Mouse (Mus musculus) kidney, postnatal 10 days (tissue): ENCODE measurements around the gene Macrod2.

Experiments
- DNase-seq: peaks from one replicate; pipeline ENCODE4 v3.0.0; 2021; ENCODE audit warnings: mixed read lengths

Macrod2 gene

GRCm38 (mm10) chr2:140395179-140395578 lies at the start of gene Macrod2:
Gene Macrod2, plus strand, starts transcription at chr2:140395309.
- peak; percentile 99 for DNase-seq

DNA sequence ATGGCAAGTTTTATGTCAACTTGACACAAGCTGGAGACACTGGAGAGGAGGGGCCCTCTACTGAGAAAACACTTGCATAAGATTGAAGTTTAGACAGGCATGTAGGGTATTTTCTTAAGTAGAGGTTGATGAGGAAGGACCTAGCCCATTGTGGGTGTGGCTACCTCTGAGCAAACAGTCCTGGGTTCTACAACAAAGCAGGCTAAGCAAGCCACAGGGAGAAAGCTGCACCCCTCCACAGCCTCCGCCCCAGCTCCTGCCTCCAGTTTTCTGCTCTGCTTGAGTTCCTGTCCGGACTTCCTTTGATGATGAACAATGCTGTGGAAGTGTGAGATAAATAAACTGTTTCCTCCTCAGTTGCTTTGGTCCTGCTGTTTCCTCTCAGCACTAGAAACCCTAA lies 35.2 kb upstream of the Macrod2 start:
- peak; percentile 4 for DNase-seq

DNA sequence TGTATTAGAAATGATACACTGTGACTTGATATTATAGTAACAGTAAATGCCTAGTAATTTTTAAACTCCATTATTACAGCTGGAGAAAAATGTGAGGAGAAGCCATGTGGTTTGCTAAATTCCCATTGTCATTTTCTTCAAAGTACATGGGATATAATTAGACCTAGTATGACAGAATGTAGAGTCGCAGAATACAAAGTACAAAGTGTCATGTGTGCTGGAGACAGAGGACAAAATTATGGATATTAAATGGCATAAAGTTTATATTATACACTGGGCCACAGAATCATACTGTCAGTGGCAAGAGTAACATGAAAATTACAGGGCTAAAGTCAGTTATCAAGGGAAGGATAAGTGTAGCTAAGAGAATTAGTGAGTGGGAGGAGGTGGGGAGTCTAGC lies 30.3 kb upstream of the Macrod2 start:
- no peak for DNase-seq

GRCm38 (mm10) chr2:140389525-140389924 lies 5.6 kb upstream of the Macrod2 start, which contains the start of gene Sel1l2:
Gene Sel1l2, minus strand, starts transcription at chr2:140389706.
- DNase-seq, result no peak

DNA sequence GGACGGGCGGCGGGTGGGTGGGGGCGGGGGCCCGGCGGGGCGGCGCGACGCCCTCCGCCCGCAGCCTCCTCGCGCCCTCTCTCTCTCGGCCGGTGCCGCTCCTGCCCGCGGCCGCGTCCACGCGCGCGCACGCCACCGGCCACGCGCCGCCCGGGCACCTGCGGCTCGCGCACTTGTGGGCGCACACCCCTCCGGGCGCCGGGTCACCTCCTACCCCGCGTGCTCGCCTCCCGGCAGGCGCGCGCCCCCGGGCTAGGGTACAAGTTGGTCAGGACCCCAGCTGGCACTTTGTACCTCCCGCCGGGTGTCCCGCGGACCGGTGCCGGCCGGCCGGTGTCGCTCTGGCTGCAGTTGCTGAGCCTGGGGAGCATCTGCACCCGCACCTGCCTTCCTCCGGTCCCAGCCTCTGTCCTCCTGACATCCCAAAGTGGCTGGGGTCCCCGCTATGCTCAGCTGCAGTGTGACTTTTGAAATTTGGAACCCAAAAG lies 679 bp downstream of the Macrod2 start:
- peak; percentile 58 for DNase-seq

DNA sequence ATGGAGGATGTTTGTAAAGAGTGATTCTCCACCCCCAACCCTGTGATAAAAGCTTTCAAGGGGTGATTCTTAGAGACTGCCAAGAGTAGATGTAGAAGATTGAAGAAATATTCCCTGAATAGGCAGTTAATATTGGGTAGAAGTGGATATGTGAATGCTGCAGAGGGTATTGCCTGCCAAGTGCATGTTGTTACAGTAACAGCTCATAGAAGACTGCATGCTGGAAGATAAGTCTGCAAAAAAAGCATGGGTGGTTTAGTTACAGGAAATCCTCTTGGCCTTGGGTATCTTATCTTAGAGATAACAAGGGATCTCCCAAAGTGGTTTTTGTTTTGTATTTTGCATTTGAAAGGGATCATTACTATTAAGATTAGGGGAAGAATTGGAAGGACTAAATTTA lies 30.7 kb downstream of the Macrod2 start:
- no peak for DNase-seq

DNA sequence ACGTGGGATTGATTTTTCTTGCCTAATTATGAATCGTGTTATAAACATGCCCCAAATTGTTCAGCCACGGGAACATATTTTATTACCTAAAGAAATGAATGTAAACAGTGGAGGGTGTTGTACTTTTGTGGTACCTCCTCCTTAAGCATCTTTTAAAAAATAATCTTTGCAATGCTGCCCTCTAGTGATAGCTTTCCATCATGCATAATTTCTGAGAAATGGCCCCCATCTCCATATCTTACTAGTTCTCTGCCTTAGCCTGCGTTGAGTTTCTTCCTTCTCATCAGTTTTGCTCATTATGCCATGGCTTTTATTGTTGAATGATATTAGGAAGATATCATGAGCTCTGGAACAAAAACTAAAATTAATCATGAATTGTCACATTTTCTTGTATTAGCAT lies 32.2 kb downstream of the Macrod2 start:
- DNase-seq, result no peak

- no peak for DNase-seq
Measured at GRCm38 (mm10) chr2:140439081-140439480, 44.0 kb downstream of the Macrod2 start.

- no peak for DNase-seq
Measured at GRCm38 (mm10) chr2:140448636-140449035, 53.5 kb downstream of the Macrod2 start.

DNA sequence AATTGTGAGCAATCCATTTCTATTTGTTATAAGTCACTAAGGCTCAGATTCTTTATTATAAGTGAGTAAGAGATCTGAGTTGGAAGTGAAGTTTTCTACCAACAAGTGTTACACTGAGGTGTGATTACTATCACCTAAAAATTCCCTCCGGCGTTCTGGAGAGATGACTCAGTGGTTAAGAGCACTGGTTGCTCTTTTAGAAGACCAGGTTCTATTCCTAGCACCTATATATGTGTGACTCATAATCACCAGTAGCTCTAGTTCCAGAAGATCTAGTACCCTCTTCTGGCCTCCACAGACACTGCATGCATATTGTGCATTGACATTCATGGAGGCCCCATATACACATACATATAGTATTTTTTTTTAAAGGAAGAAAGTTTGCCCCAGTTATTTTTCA lies 80.7 kb downstream of the Macrod2 start:
- no peak for DNase-seq

- DNase-seq, result no peak
Measured at GRCm38 (mm10) chr2:140476891-140477290, 81.8 kb downstream of the Macrod2 start.

- DNase-seq, result no peak
Measured at GRCm38 (mm10) chr2:140482604-140483003, 87.5 kb downstream of the Macrod2 start.

DNA sequence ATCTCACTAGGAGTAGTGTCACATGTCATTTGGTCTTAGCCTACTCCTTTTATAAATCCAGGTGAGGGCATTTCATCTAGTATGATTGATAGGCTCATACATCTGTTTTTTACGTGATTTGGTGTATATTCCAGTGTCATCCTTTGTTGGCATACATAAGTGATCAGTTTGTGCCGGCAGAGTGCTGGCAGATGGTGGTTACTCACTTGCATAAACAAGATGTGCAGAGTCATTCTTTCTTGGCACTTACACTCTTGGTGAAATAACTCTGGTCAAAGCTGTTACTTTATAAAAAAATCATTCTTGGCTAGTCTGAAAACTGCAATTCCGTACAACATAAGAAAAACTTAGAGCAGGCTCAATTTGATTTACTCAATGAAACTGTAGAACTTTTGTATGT lies 102.6 kb downstream of the Macrod2 start:
- no peak for DNase-seq

DNA sequence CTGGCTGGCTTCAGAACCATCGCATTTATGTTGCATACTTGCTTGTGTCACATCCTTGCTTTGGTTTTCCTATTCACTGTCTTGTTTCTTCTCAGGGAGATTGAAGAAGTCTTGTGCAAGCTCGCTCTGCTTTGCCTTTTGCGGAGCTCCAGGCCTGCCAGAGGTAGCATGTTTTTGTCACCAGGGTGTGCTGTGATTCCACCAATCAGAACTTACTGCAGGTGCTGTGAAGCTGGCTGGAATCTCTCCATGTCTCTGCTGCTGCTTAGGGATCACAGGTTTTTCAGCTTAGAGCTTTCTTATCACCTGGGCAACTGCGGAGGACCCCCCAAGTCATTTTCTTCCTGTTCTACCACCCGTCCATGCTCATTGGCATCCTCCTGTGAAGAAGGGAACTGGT lies 105.8 kb downstream of the Macrod2 start:
- DNase-seq, result peak; percentile 51

GRCm38 (mm10) chr2:140521472-140521871 lies 126.4 kb downstream of the Macrod2 start:
- no peak for DNase-seq

DNA sequence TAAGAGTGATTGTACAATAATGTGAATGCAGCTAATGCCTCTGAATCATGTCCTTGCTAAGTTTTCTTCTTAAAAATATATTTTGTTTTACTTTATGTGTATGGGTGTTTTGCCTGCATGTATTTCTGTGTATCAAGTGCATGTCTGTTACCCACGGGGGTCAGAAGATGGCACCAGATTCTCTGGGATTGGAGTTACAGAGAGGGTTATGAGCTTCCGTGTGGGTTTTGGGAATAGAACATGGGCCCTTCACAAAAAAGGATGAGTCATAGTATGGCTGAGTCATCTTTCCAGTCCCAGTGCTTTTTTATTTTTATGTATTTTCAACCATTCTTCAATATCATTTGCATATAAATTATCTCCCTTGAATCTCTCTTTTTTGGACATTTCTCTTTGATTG lies 135.1 kb downstream of the Macrod2 start:
- DNase-seq, result no peak

- no peak for DNase-seq
Measured at GRCm38 (mm10) chr2:140532024-140532423, 136.9 kb downstream of the Macrod2 start.

- DNase-seq, result no peak
Measured at GRCm38 (mm10) chr2:140532859-140533519, 137.9 kb downstream of the Macrod2 start.

DNA sequence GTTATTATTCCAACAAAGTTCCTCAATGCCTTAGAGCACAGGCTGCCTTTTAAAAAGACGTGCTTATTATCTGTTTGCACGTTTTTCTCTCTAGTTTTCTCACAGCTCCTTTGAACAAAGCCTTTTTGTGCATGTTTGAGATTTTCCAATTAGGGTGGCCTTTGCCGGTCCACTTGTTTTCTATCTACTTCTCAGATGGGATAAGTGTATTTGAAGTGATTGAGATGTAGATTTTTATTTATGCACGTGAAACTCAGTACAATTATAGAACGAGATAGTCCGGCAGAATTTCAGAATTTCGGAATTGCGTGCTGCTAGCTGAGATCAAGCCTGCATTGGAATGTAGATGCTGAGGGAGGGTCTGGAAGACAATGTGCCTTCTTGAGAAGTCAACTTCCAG lies 138.5 kb downstream of the Macrod2 start:
- DNase-seq, result no peak

GRCm38 (mm10) chr2:140534583-140534982 lies 139.5 kb downstream of the Macrod2 start:
- DNase-seq, result no peak

DNA sequence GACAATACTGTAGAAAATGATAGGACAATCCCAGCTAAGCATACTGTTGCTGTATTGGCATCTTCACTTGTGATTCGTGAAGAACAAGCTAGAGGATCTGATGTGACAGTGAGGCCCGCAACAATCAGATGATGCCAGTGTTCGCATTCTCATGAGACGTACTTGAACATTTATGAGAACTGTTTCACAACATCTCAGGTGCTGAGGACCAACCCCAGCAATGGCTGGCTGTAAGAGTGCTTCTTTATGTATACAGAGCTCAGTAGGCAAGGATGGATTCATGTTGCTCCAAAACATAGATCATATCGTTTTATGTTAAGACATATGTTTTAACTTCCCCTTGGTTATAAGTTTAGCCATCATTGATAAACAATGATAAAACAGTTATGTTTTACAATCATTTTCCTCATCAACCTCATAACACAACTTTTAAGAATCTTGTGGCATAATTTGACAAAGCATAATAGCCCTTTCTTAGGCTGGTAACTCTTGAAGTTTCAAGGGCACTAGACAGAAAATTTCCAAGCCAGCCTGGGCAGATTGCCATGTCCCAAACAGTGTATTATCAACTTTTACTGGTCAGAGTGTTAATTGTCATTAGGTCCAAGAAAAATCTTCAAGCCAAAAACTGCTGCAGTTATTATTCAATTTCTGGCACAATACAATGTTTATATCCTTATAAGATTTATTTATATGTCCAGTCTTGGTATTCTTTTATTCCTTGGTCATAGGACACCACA lies 140.9 kb downstream of the Macrod2 start:
- peak; percentile 4 for DNase-seq

GRCm38 (mm10) chr2:140549286-140549685 lies 154.2 kb downstream of the Macrod2 start:
- no peak for DNase-seq

DNA sequence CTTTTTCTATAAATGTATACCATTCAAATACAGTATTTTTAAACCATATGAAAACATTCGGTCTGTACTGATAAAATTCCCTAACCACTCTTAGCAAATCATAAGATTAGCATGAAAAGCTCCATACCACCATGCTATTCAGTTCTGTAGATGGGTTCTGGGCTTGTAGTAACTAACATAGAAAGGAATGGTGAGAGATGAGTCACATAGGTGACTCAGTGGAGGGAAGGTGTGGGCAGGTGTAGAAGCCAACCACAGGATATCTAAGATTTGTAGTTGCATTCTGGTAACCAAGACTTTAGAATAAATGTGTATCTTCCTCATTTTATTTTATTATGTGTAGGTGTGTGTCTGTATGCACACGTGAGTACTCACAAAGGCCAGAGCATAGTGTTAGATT lies 166.3 kb downstream of the Macrod2 start:
- DNase-seq, result no peak

DNA sequence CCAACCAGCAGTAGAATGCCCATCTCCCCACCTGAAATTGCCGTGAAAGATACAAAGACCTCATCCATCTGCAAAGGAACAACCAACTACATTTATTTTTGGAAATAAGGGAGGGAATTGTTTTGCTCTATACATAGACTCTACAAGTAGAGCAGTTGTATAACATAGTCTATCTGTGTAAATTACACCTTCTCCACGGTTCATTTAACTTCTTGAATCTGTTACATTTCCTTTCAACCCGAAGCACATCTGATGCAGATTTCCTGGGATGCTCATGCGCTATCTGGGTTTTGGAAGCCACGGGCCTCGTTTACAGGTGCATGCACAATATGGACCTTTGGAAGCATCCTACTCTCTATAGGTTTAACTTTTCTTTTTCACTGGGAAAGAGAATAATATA lies 175.8 kb downstream of the Macrod2 start:
- no peak for DNase-seq
